33 mouse cellular contexts compared by ENCODE assay signal in the genomic region with DNA sequence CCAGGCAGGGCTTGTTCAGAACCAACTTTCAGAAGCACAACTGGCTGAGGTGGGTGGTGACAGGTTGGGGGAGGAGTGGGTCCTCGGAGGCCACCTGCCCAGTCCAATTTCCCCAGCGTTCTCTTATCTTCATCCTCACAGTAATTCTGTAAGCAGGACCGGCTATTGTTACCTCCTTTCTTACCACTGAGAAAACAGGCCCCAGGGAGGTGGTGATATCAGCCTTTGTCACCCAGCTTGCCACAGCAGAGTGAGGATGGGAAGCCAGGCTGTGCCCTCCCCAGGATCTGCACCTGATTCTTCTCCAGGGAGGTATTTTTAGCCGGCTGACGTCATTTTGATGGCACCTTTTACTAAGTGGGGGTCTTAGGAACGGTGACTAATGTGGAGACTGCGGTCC. TPM values are rescaled to one million over a fixed set of nuclear protein-coding genes. Genes with fewer than 3 reads are reported as not detected.
A peak's percentile ranks its signal among the peaks of the same experiment; 100 is the strongest.
DNase-seq lines count a peak whose midpoint lies in the region; ATAC-seq and TF ChIP-seq lines count a peak whose summit lies in the region.
"Had no signal": no experiment of that assay in that cellular context is flagged by ENCODE, and none has a peak within 500 bp of the region (broad histone marks: within the 10 kb centered on the region; RNA-seq: fewer than 3 reads in every experiment).

No protein-coding gene starts in this region.

- no peak overlapping the region for H3K4me3 ChIP-seq in forebrain, embryonic 10.5 days
- no peak overlapping the region for H3K4me3 ChIP-seq in forebrain, embryonic 11.5 days (ENCODE audit: low read depth, low read length)
- no peak overlapping the region for H3K4me3 ChIP-seq in liver, embryonic 11.5 days (ENCODE audit: low read depth, low read length)
- no peak overlapping the region for H3K4me3 ChIP-seq in liver, postnatal 0 days (ENCODE audit: low read depth, low read length)
- H3K4me3 ChIP-seq: heart, embryonic 15.5 days; hindbrain, embryonic 15.5 days; kidney, embryonic 15.5 days; layer of hippocampus, adult 2 months; limb, embryonic 15.5 days; myocyte; neural tube, embryonic 12.5 days had no signal

- no peak for ATAC-seq in forebrain, embryonic 11.5 days (replicated peaks; ENCODE audit: low FRiP score)
- ATAC-seq in liver, embryonic 11.5 days (replicated peaks; ENCODE audit: low FRiP score): 0 out of 2 replicates have a peak, but pooled peaks have one; percentile 20
- no peak for ATAC-seq in liver, postnatal 0 days
- ATAC-seq in megakaryocyte-erythroid progenitor cell, adult 5-6 weeks (replicated peaks; ENCODE audit: low FRiP score, low TSS enrichment, poor library complexity, severe bottlenecking): 0 out of 2 replicates have a peak, but pooled peaks have one; percentile 13
- ATAC-seq: forebrain, postnatal 0 days; lung, postnatal 0 days had no signal

- H3K9ac ChIP-seq in forebrain, embryonic 11.5 days (ENCODE audit: low read length): no peak overlapping the region
- no peak overlapping the region for H3K9ac ChIP-seq in liver, embryonic 11.5 days (ENCODE audit: low read depth, low read length)
- H3K9ac ChIP-seq in liver, postnatal 0 days (replicated peaks): no peak overlapping the region
- H3K9ac ChIP-seq: forebrain, postnatal 0 days; heart, embryonic 15.5 days; hindbrain, embryonic 15.5 days; kidney, embryonic 15.5 days; limb, embryonic 15.5 days; neural tube, embryonic 12.5 days had no signal

- no peak for DNase-seq in forebrain, embryonic 10.5 days (ENCODE audit: extremely low spot score, low spot score)
- DNase-seq in forebrain, embryonic 11.5 days (ENCODE audit: low spot score): no peak
- no peak for DNase-seq in liver, embryonic 11.5 days (ENCODE audit: low spot score)
- no peak for DNase-seq in liver, postnatal 0 days
- DNase-seq in thymus, postnatal 4 days: peak; percentile 15
- DNase-seq in thymus, postnatal 14 days: no peak
- no peak for DNase-seq in kidney, postnatal 10 days
- DNase-seq: adrenal gland, adult 8-10 months; cerebellum, adult 2 months; cerebellum, postnatal 25 days; forebrain, postnatal 0 days; gastrocnemius, postnatal 10 days; kidney, adult 18-20 months; kidney, postnatal 36 days; lung, postnatal 4 days; right cerebral cortex, adult 18-20 months had no signal

- WGBS in forebrain, embryonic 10.5 days: 76% methylated on average over 7 of the region's 7 CpGs
- WGBS in forebrain, embryonic 11.5 days: 74% methylated on average over 7 of the region's 7 CpGs
- 47% methylated on average over 7 of the region's 7 CpGs for WGBS in liver, embryonic 11.5 days
- WGBS in liver, postnatal 0 days (ENCODE audit: insufficient replicate concordance): 39% methylated on average over 7 of the region's 7 CpGs

- no peak for TF ChIP-seq CTCF in liver, postnatal 0 days (IDR thresholded peaks at IDR 0.05; ENCODE audit: low read depth)

- peaks cover 54% of the 10 kb centered on the region for H3K4me1 ChIP-seq in forebrain, embryonic 10.5 days
- 0 out of 2 replicates have a peak, but pooled peaks cover 2% of the 10 kb centered on the region for H3K4me1 ChIP-seq in forebrain, embryonic 11.5 days (replicated peaks; ENCODE audit: control insufficient read depth, insufficient read depth, low read length)
- peaks cover 59% of the 10 kb centered on the region for H3K4me1 ChIP-seq in liver, embryonic 11.5 days (replicated peaks; ENCODE audit: control insufficient read depth, insufficient read depth, low read length)
- H3K4me1 ChIP-seq in liver, postnatal 0 days (ENCODE audit: insufficient read depth): peaks cover 14% of the 10 kb centered on the region

- no peaks in the 10 kb centered on the region for H3K27me3 ChIP-seq in forebrain, embryonic 10.5 days (ENCODE audit: poor library complexity, severe bottlenecking)
- no peaks in the 10 kb centered on the region for H3K27me3 ChIP-seq in forebrain, embryonic 11.5 days (ENCODE audit: control insufficient read depth, insufficient read depth, low read length)
- H3K27me3 ChIP-seq in liver, embryonic 11.5 days (replicated peaks; ENCODE audit: control insufficient read depth, insufficient read depth, low read length): no peaks in the 10 kb centered on the region
- no peaks in the 10 kb centered on the region for H3K27me3 ChIP-seq in liver, postnatal 0 days (ENCODE audit: insufficient read depth, low read length)
- H3K27me3 ChIP-seq: heart, embryonic 15.5 days; hindbrain, embryonic 15.5 days; kidney, embryonic 15.5 days; limb, embryonic 15.5 days; neural tube, embryonic 12.5 days had no signal

- no peaks in the 10 kb centered on the region for H3K9me3 ChIP-seq in forebrain, embryonic 10.5 days
- no peaks in the 10 kb centered on the region for H3K9me3 ChIP-seq in forebrain, embryonic 11.5 days (ENCODE audit: control insufficient read depth, low read length)
- H3K9me3 ChIP-seq in liver, embryonic 11.5 days (ENCODE audit: control insufficient read depth, low read length): no peaks in the 10 kb centered on the region
- H3K9me3 ChIP-seq in liver, postnatal 0 days (ENCODE audit: low read length): no peaks in the 10 kb centered on the region
- H3K9me3 ChIP-seq: heart, embryonic 15.5 days; hindbrain, embryonic 15.5 days; kidney, embryonic 15.5 days; limb, embryonic 15.5 days; neural tube, embryonic 12.5 days had no signal

- no peak overlapping the region for H3K4me2 ChIP-seq in forebrain, embryonic 11.5 days (ENCODE audit: low read depth, low read length, severe bottlenecking)
- H3K4me2 ChIP-seq in liver, embryonic 11.5 days: no peak overlapping the region
- no peak overlapping the region for H3K4me2 ChIP-seq in liver, postnatal 0 days (ENCODE audit: low read depth, low read length)
- H3K4me2 ChIP-seq: heart, embryonic 15.5 days; hindbrain, embryonic 15.5 days; kidney, embryonic 15.5 days; midbrain, embryonic 11.5 days; neural tube, embryonic 12.5 days had no signal

- no peak for TF ChIP-seq EP300 in liver, postnatal 0 days (IDR thresholded peaks at IDR 0.05; ENCODE audit: low read depth)

- no peaks in the 10 kb centered on the region for H3K36me3 ChIP-seq in forebrain, embryonic 10.5 days (replicated peaks)
- H3K36me3 ChIP-seq in forebrain, embryonic 11.5 days (ENCODE audit: control insufficient read depth, insufficient read depth, low read length): no peaks in the 10 kb centered on the region
- no peaks in the 10 kb centered on the region for H3K36me3 ChIP-seq in liver, embryonic 11.5 days (ENCODE audit: control insufficient read depth, insufficient read depth, low read length)
- H3K36me3 ChIP-seq in liver, postnatal 0 days (replicated peaks; ENCODE audit: insufficient read depth, low read length): no peaks in the 10 kb centered on the region
- H3K36me3 ChIP-seq: heart, embryonic 15.5 days; hindbrain, embryonic 15.5 days; kidney, embryonic 15.5 days; limb, embryonic 15.5 days; neural tube, embryonic 12.5 days had no signal

- peak overlapping the region; percentile 9; the same call in 1 of the 2 replicates for H3K27ac ChIP-seq in forebrain, embryonic 10.5 days
- no peak overlapping the region for H3K27ac ChIP-seq in forebrain, embryonic 11.5 days (ENCODE audit: low read depth, low read length)
- no peak overlapping the region for H3K27ac ChIP-seq in liver, embryonic 11.5 days (ENCODE audit: low read depth, low read length)
- no peak overlapping the region for H3K27ac ChIP-seq in liver, postnatal 0 days (ENCODE audit: low read depth)
- H3K27ac ChIP-seq: heart, embryonic 15.5 days; hindbrain, embryonic 15.5 days; kidney, embryonic 15.5 days; layer of hippocampus, adult 2 months; neural tube, embryonic 12.5 days had no signal

RNA-seq across cellular contexts. Expression of a gene that starts 7.9 kb away (rescaled TPM):
- 16.7 and 17.1 TPM in 2 replicates for polyA plus RNA-seq in forebrain, embryonic 10.5 days (2016; fragmentation: Nextera tagmentation; extraction: Ambion mirVana)
- polyA plus RNA-seq in forebrain, embryonic 11.5 days (2014; fragmentation: Nextera tagmentation; extraction: Ambion mirVana): 17.2 and 20.7 TPM in 2 replicates
- polyA plus RNA-seq in liver, embryonic 11.5 days (2014; fragmentation: Nextera tagmentation; extraction: Ambion mirVana): 87.2 and 93.3 TPM in 2 replicates
- 109 and 113 TPM in 2 replicates for polyA plus RNA-seq in liver, postnatal 0 days (2015; fragmentation: Nextera tagmentation; extraction: Ambion mirVana)
- 111 and 132 TPM in 2 replicates for total RNA-seq in megakaryocyte-erythroid progenitor cell, adult 5-6 weeks (2014; fragmentation: Nextera tagmentation)
- 33.5 and 41.8 TPM in 2 replicates for total RNA-seq in megakaryocyte-erythroid progenitor cell, adult 5-6 weeks (2017)

RNA-seq across cellular contexts. Expression of a gene that starts 39.2 kb away (rescaled TPM):
- polyA plus RNA-seq in forebrain, embryonic 10.5 days (2016; fragmentation: Nextera tagmentation; extraction: Ambion mirVana): not detected in 2 replicates
- not detected in 2 replicates for polyA plus RNA-seq in forebrain, embryonic 11.5 days (2014; fragmentation: Nextera tagmentation; extraction: Ambion mirVana)
- polyA plus RNA-seq in liver, embryonic 11.5 days (2014; fragmentation: Nextera tagmentation; extraction: Ambion mirVana): 0.29 and 0.32 TPM in 2 replicates
- 0.05 TPM in 1 of 2 replicates, not detected in the other for polyA plus RNA-seq in liver, postnatal 0 days (2015; fragmentation: Nextera tagmentation; extraction: Ambion mirVana)
- not detected in 2 replicates for total RNA-seq in megakaryocyte-erythroid progenitor cell, adult 5-6 weeks (2014; fragmentation: Nextera tagmentation)
- total RNA-seq in megakaryocyte-erythroid progenitor cell, adult 5-6 weeks (2017): not detected in 2 replicates
- total RNA-seq: adrenal gland, adult 8-10 months; adrenal gland, postnatal 4 days; heart, adult 8-10 months; heart, postnatal 25 days; midbrain, postnatal 0 days had no signal
- polyA plus RNA-seq: gonadal fat pad, adult 2 months; intestine, embryonic 14.5 days; lung, postnatal 0 days; midbrain, embryonic 11.5 days; myocyte; testis, adult 2 months had no signal

Comparison
In these comparisons a context has a peak if more than half of its experiments do, and no peak if none do; other contexts are left out.
1. ATAC-seq: peak in liver, embryonic 11.5 days (single experiment) and megakaryocyte-erythroid progenitor cell, adult 5-6 weeks (single experiment); none in forebrain, embryonic 11.5 days (single experiment) and liver, postnatal 0 days (single experiment).